Mouse (Mus musculus) forebrain, embryonic 14.5 days (tissue): ENCODE results near the gene Rad9a. TPM values are rescaled to one million over a fixed set of nuclear protein-coding genes. Genes with fewer than 3 reads are reported as not detected.

Experiments
- ATAC-seq: fragments of 200-750 bp; cut with Nextera tagmentation; 2 replicates; pipeline ENCODE4 v1.8.0; 2017; ENCODE audit warnings: mild to moderate bottlenecking, moderate library complexity
- DNase-seq: peaks from one replicate; pipeline ENCODE4 v3.0.0-alpha.2; 2015; ENCODE audit warnings: low spot score
- H3K27ac ChIP-seq: fragments of 300-500 bp; sonication (generic); 2 replicates; pipeline ENCODE4 v1.5.1; 2014; ENCODE audit warnings: low read depth, mild to moderate bottlenecking, control low read depth, low read length, moderate library complexity
- H3K27me3 ChIP-seq: fragments of 300-500 bp; sonication (generic); replicated peaks from 2 replicates; pipeline ENCODE4 v1.6.1; 2014; ENCODE audit warnings: low read length, control low read depth, mixed read lengths; ENCODE audit not compliant: control insufficient read depth, insufficient read depth
- H3K36me3 ChIP-seq: fragments of 300-500 bp; sonication (generic); 2 replicates; pipeline ENCODE4 v1.6.1; 2014; ENCODE audit warnings: low read length, control low read depth; ENCODE audit not compliant: control insufficient read depth, insufficient read depth
- H3K4me1 ChIP-seq: fragments of 300-500 bp; sonication (generic); 2 replicates; pipeline ENCODE4 v1.6.1; 2014; ENCODE audit warnings: antibody characterized with exemption, low read length, control low read depth; ENCODE audit not compliant: control insufficient read depth, insufficient read depth
- H3K4me2 ChIP-seq: fragments of 300-500 bp; sonication (generic); 2 replicates; pipeline ENCODE4 v1.6.1; 2014; ENCODE audit warnings: mild to moderate bottlenecking, control low read depth, low read length
- H3K4me3 ChIP-seq: fragments of 300-500 bp; sonication (generic); 2 replicates; pipeline ENCODE4 v1.5.1; 2014; ENCODE audit warnings: low read depth, low read length, control low read depth
- H3K9ac ChIP-seq: fragments of 300-500 bp; sonication (generic); 2 replicates; pipeline ENCODE4 v1.6.1; 2014; ENCODE audit warnings: mild to moderate bottlenecking, low read length, control low read depth, moderate library complexity
- H3K9me3 ChIP-seq: fragments of 300-500 bp; sonication (generic); replicated peaks from 2 replicates; pipeline ENCODE4 v1.6.1; 2016; ENCODE audit warnings: low read length, control low read depth, mixed read lengths; ENCODE audit not compliant: control insufficient read depth
- WGBS: fragments of 180-500 bp; shearing (Covaris S2); extraction: QIAGEN DNeasy Blood & Tissue Kit; methylation state at CpG from one replicate; pipeline ENCODE4 v1.1.7; 2014; 5-methylcytosine and 5-hydroxymethylcytosine counted together
- polyA plus RNA-seq: library from polyadenylated mRNA; unstranded; fragments of >200 nt; fragmentation: Nextera tagmentation; extraction: Ambion mirVana; gene quantifications from 2 replicates; pipeline ENCODE4 v1.2.1, GENCODE M21; 2014

Gene Rad9a
- polyA plus RNA-seq, 1 experiment from 2014 or later, result 25.5 TPM

DNA sequence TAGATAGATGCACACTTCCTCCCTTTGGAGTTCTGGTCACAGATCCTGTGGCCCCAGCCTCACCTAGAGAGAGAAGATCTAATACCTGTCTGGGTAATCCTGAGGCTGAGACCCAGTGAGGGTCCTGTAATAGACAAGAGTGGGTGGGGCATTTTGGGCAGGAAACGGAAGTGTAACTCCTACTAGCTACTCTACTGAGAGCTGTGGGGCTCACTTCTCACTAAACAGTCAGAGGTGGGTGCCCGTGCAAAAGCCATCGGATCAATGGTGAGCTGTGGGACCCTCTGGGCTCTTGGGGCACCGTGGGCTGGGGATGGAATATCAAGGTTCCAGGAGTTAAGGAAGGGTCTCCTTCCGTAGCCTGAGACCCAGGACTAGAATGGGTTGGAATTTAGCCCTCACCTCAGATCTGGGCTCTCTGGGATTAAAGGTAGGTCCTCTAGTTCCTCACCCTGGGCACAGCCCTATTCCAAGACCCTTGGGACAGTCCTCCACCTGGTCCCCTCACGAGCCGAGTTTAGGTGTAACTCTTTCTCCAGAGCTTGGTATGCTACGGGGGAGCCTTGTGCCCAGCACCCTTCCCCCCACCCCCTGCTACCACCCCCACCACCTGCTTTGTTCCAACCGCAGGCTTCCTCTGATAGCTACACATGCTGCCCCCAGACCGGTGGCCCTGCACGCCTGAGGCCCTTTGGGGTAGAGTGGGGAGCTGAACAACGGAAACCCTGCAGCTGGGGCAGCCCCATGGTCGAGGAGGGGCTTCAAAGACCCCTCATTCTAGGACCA lies 46.8 kb downstream of the Rad9a start:
- no peak overlapping the region for H3K4me3 ChIP-seq
- ATAC-seq (no peak), DNase-seq (no peak)
- H3K27ac ChIP-seq, result no peak overlapping the region
- 82% methylated on average over 13 of the region's 13 CpGs for WGBS
- H3K4me1 ChIP-seq, result no peaks in the 10 kb centered on the region
- H3K9ac ChIP-seq, result no peak overlapping the region
- H3K36me3 ChIP-seq, result peaks cover 74% of the 10 kb centered on the region
- H3K9me3 ChIP-seq, result no peaks in the 10 kb centered on the region
- H3K4me2 ChIP-seq, result no peak overlapping the region
- H3K27me3 ChIP-seq, result no peaks in the 10 kb centered on the region

DNA sequence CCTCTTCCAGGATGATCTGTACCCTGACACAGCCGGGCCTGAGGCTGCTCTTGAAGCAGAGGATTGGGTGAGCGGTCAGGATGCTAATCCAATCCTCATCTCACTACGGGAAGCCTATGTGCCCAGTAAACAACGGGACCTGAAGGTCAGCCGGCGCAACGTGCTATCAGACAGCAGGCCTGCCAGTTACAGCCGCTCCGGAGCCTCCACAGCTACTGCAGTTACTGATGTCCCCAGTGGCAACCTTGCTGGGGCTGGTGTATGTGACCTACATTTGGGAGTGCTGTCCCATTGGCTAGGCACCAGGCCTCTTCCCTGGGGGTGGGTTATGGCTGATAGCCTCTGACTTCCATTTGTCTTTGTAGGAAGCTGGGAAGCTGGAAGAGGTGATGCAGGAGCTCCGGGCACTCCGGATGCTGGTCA lies 48.2 kb downstream of the Rad9a start, which contains the start of gene Ptprcap:
TSS of gene Ptprcap (plus strand) at position 373 of the 423 bp plus-strand sequence.
- no peak for ATAC-seq
- Histone ChIP-seq H3K4me2 (no peak within 1 kb of the TSS), H3K27me3 (no peaks in the 10 kb centered on the region), H3K4me3 (no peak within 1 kb of the TSS), H3K9ac (no peak within 1 kb of the TSS), H3K9me3 (no peaks in the 10 kb centered on the region), H3K27ac (no peak within 1 kb of the TSS), H3K36me3 (peaks cover 61% of the 10 kb centered on the region), H3K4me1 (peaks cover 7% of the 10 kb centered on the region; the same call in 1 of the 2 replicates)
- 81% methylated on average over 11 of the region's 11 CpGs for WGBS
- DNase-seq, result no peak

DNA sequence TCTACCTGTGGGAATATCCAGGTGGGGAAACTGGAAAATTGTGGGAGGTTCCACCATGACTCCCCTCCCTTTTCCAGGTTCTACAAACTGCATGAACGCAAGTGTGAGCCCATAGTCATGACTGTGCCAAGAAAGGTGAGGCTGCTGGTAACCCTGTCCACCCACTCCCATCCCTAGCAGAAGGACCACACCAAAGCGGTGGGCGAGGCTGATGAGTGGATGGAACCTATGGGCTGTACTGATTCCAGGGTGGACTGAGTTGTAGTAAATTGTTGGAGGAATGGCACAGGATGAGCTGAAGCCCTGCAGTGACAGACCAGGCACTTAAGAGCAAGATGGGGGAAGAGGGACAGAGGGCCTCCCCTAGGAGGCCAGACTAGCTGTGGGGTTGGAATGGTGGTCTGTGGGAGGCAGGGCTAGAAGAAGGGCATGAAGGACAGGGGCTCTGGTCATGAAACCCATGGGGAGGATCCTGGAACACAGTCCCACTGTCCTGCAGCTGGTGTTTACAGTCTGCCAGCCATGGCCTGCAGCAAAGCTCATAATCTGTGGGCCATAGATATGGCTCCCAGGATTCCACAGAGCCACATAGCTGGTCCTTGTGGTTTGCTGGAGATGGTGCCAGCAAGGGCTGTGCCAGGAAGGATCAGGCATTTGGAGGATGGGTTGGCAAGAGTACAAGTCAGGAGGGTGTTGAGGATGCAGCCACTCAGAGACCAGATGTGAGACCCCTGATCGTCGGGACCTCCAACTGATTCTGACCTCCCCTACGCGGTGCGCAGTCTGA lies 48.8 kb downstream of the Rad9a start:
- Histone ChIP-seq H3K27ac (no peak overlapping the region), H3K27me3 (no peaks in the 10 kb centered on the region), H3K36me3 (peaks cover 55% of the 10 kb centered on the region), H3K4me3 (no peak overlapping the region), H3K4me2 (no peak overlapping the region), H3K9ac (no peak overlapping the region), H3K9me3 (no peaks in the 10 kb centered on the region), H3K4me1 (peaks cover 9% of the 10 kb centered on the region)
- DNase-seq (no peak), ATAC-seq (no peak)
- 93% methylated on average over 8 of the region's 8 CpGs for WGBS

DNA sequence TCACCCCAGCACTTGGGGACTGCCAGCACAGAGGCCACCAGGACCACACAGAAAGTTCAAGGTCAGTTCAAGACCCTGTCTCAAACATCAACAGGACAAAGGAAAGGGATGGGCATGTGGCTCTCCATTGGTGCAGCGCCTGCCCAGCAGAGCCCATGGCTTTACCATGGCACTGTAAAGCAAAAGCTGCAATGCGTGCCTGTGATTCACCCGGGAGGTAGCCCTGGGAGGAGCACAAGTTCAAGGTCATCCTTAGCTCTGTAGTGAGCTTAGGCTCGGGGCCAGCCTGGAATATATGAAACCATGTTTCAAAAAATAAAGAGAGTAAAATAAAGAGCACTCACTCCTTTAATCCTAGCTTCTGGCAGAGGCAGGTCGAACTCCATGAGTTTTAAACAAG lies 49.6 kb downstream of the Rad9a start:
- Histone ChIP-seq H3K4me2 (no peak overlapping the region), H3K27ac (no peak overlapping the region), H3K9me3 (no peaks in the 10 kb centered on the region), H3K4me1 (peaks cover 10% of the 10 kb centered on the region), H3K4me3 (no peak overlapping the region), H3K9ac (no peak overlapping the region), H3K27me3 (no peaks in the 10 kb centered on the region), H3K36me3 (peaks cover 48% of the 10 kb centered on the region)
- WGBS, result 91% methylated on average over 5 of the region's 5 CpGs
- ATAC-seq (no peak), DNase-seq (no peak)

DNA sequence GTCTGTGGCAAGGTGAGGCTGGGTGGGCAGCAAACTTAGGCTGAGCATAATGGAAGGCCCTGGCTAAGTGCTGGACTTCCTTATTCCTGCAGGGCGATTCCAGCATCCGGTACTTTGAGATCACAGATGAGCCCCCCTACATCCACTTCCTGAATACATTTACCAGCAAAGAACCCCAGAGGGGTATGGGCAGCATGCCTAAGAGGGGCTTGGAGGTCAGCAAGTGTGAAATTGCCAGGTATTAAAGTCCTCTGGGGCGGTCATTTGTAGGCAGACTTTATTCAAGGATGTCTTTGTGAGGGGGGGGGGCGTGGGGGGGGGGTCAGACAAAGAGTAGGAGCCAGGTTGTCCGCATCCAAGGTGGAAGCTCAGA lies 50.0 kb downstream of the Rad9a start:
- H3K4me2 ChIP-seq, result no peak overlapping the region
- no peak overlapping the region for H3K27ac ChIP-seq
- DNase-seq (no peak), ATAC-seq (no peak)
- peaks cover 10% of the 10 kb centered on the region for H3K4me1 ChIP-seq
- H3K27me3 ChIP-seq, result no peaks in the 10 kb centered on the region
- H3K9me3 ChIP-seq, result no peaks in the 10 kb centered on the region
- peaks cover 43% of the 10 kb centered on the region for H3K36me3 ChIP-seq
- WGBS, result 83% methylated on average over 5 of the region's 5 CpGs
- H3K9ac ChIP-seq, result no peak overlapping the region
- H3K4me3 ChIP-seq, result no peak overlapping the region

DNA sequence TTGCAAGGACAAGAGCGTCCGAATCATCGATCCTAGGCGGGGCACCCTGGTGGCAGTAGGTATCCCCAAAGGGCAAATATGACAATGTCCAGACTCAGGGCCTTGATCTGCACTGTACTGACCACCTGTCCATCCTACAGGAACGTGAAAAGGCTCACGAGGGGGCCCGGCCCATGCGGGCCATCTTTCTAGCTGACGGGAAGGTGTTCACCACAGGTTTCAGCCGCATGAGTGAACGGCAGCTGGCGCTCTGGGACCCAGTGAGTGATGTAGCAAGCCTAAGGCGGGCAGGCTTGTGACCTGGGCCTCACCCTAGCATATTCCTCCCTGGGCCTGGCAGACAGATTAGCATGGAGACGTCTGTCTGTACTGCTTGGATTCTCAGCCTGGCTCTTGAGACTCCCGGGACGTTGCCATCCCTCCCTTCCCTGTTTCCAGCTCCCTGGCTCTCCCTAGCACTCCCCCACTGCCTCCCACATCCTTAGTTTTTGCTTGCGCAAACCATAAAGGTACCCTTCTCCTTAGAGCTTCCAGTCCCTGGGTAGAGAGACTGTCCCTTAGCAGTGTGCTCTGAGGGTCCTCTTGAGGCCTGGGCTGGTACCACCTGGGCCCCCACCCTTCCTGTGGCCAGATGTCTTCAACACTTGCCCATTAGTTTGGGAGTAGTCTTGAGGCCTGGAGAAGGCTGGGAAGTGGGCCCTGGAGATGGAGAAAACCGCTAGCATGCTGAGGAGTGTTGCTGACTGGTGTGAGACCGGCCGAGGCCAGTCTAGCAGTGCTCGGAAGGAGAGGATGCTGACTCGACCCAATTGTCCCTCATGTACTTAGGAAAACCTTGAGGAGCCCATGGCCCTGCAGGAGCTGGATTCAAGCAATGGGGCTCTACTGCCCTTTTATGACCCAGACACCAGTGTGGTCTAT lies 50.6 kb downstream of the Rad9a start:
- no peaks in the 10 kb centered on the region for H3K9me3 ChIP-seq
- WGBS, result 89% methylated on average over 22 of the region's 22 CpGs
- H3K36me3 ChIP-seq, result peaks cover 37% of the 10 kb centered on the region

DNA sequence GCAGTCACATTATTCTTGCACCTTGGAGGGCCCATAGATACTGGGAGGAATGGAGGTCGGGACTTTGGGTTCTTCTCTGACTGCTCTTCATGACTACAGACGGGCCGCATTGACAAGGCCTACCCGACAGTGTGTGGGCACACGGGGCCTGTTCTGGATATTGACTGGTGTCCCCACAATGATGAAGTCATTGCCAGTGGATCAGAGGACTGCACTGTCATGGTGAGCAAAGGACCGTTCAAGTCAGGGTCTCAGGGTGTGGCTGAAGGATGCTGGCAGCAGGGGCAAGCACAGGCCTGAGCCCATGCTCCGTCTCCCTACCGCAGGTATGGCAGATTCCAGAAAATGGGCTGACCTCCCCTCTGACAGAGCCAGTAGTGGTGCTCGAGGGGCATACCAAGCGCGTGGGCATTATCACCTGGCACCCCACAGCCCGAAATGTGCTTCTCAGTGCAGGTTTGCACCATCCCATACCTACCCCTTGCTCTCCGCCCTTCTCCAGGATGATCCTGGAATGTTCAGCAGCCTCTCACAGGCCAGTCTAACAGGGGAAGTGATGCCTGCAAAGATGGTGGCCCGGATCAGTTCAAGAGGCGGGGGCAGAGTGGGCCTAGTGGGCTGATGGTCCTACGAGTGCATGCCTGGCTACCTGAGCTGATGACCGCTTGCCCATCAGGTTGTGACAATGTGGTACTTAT lies 51.5 kb downstream of the Rad9a start:
- Histone ChIP-seq H3K27me3 (no peaks in the 10 kb centered on the region), H3K9me3 (no peaks in the 10 kb centered on the region), H3K36me3 (peaks cover 32% of the 10 kb centered on the region), H3K4me3 (no peak overlapping the region), H3K9ac (no peak overlapping the region), H3K4me2 (no peak overlapping the region), H3K4me1 (peaks cover 10% of the 10 kb centered on the region), H3K27ac (no peak overlapping the region)
- no peak for ATAC-seq
- 95% methylated on average over 17 of the region's 17 CpGs for WGBS
- DNase-seq, result no peak

More for the DNA sequence above, 50.6 kb downstream of the Rad9a start:
- Histone ChIP-seq H3K27ac (no peak overlapping the region), H3K27me3 (no peaks in the 10 kb centered on the region), H3K4me1 (peaks cover 10% of the 10 kb centered on the region), H3K4me3 (no peak overlapping the region), H3K9ac (no peak overlapping the region), H3K4me2 (no peak overlapping the region)
- DNase-seq (no peak), ATAC-seq (no peak)

DNA sequence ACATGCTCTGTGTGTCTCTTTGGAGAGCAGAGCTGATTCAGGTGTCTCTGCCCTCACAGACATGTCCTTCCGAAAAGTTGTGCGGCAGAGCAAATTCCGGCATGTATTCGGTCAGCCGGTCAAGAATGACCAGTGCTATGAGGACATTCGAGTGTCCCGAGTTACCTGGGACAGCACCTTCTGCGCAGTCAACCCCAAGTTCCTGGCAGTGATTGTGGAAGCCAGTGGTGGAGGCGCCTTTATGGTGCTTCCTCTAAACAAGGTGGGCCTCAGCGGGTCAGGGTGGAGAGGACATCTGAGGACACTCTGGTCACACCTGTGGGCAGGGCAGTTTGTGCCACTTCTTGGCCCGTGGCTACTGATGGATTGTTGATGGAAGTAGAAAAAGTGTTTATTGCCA lies 52.2 kb downstream of the Rad9a start:
- no peaks in the 10 kb centered on the region for H3K9me3 ChIP-seq
- H3K4me1 ChIP-seq, result peaks cover 10% of the 10 kb centered on the region
- H3K9ac ChIP-seq, result peak overlapping the region; percentile 74
- H3K27ac ChIP-seq, result no peak overlapping the region
- H3K27me3 ChIP-seq, result no peaks in the 10 kb centered on the region
- peak overlapping the region; percentile 79 for H3K4me2 ChIP-seq
- WGBS, result 93% methylated on average over 11 of the region's 11 CpGs
- no peak for ATAC-seq
- no peak for DNase-seq
- peaks cover 32% of the 10 kb centered on the region for H3K36me3 ChIP-seq
- H3K4me3 ChIP-seq, result peak overlapping the region; percentile 57
